Mouse (Mus musculus) kidney, embryonic 14.5 days (tissue): ENCODE measurements at regions not wholly inside any gene's neighbourhood (a gene's known extent, or its start where the extent isn't known, plus 50 kb on each side); places are given as distances from the start of the nearest gene placed in this dataset.

Source experiments
- ATAC-seq: fragments of 200-750 bp; cut with Nextera tagmentation; 2 replicates; pipeline ENCODE4 v1.8.0; 2017; ENCODE audit warnings: moderate number of reproducible peaks, mild to moderate bottlenecking, moderate TSS enrichment, moderate library complexity; ENCODE audit not compliant: low FRiP score, low TSS enrichment
- H3K27ac ChIP-seq: fragments of 300-500 bp; sonication (generic); 2 replicates; pipeline ENCODE4 v1.5.1; 2014; ENCODE audit warnings: low read depth, mild to moderate bottlenecking, low read length, moderate library complexity, mixed read lengths
- H3K27me3 ChIP-seq: fragments of 300-500 bp; sonication (generic); 2 replicates; pipeline ENCODE4 v1.6.1; 2014; ENCODE audit warnings: mild to moderate bottlenecking, low read length; ENCODE audit not compliant: control insufficient read depth, insufficient read depth
- H3K36me3 ChIP-seq: fragments of 300-500 bp; sonication (generic); 2 replicates; pipeline ENCODE4 v1.6.1; 2014; ENCODE audit warnings: low read length, mixed read lengths; ENCODE audit not compliant: control insufficient read depth, insufficient read depth
- H3K4me1 ChIP-seq: fragments of 300-500 bp; sonication (generic); 2 replicates; pipeline ENCODE4 v1.6.1; 2014; ENCODE audit warnings: low read length, mixed read lengths; ENCODE audit not compliant: control insufficient read depth, insufficient read depth
- H3K4me2 ChIP-seq: fragments of 300-500 bp; sonication (generic); replicated peaks from 2 replicates; pipeline ENCODE4 v1.6.1; 2014; ENCODE audit warnings: low read depth, mild to moderate bottlenecking, low read length
- H3K4me3 ChIP-seq: fragments of 300-500 bp; sonication (generic); 2 replicates; pipeline ENCODE4 v1.5.1; 2014; ENCODE audit warnings: mild to moderate bottlenecking, low read length
- H3K9ac ChIP-seq: fragments of 300-500 bp; sonication (generic); 2 replicates; pipeline ENCODE4 v1.6.1; 2014; ENCODE audit warnings: low read depth, mild to moderate bottlenecking, low read length, moderate library complexity
- H3K9me3 ChIP-seq: fragments of 300-500 bp; sonication (generic); 2 replicates; pipeline ENCODE4 v1.6.1; 2016; ENCODE audit warnings: low read length; ENCODE audit not compliant: control insufficient read depth
- WGBS: fragments of 180-500 bp; shearing (Covaris S2); extraction: QIAGEN DNeasy Blood & Tissue Kit; methylation state at CpG from one replicate; pipeline ENCODE4 v1.1.7; 2014; 5-methylcytosine and 5-hydroxymethylcytosine counted together

DNA sequence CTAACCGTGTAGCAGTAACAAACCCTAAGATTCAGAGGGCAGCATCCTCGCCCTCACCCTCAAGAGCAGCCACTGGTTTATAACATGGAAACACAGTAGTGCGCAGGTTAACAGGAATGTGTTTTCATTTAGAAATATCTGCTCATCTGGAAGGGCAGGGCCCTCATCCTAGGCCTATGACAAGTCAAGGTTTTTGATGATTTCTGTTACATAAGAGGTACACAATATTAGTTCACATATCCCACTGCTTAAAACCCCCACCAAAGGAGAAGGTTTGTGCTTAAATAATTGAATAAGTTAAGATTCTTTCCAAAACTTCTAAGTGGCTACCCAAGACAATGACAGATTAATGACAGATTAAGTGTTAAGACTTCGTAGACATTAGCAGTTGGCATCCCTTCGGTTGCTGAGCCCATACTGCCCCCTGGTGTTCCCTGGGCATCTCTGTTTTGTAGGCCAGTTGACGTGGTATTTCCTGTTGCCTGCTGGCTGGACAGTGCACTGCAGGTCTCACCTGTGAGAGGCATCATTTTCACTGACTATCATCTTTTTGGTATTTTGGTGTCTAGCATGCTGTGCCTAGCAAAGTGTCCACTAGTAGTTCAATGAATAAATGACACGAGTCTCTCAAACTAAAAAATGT, 581.2 kb downstream of the Gm19410 start:
- 51% methylated on average over 7 of the region's 7 CpGs for WGBS
- Histone ChIP-seq H3K9me3 (no peaks in the 10 kb centered on the region), H3K27me3 (no peaks in the 10 kb centered on the region), H3K27ac (no peak overlapping the region), H3K4me2 (no peak overlapping the region), H3K36me3 (no peaks in the 10 kb centered on the region), H3K4me3 (no peak overlapping the region), H3K4me1 (peaks cover 6% of the 10 kb centered on the region; the same call in 1 of the 2 replicates), H3K9ac (no peak overlapping the region)
- ATAC-seq, result peak; percentile 81

DNA sequence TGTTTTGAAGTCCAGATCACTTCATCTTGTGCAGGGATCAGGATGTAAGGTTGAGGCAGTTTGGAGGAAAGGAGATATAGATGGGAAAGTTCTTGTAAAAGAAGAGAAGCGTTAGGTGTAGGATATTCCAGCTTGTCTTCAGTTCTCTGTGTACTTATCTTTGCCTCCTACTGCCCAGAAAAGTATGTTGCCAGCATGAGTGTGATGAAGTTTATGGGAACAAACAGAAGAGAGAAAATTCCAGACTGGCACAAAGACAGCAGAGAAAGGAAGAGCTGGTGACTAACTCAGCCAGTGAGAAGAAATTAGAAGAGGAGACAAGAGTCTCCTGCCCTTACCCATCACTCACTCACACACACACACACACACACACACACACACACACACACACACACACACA, 582.5 kb downstream of the Gm19410 start:
- H3K4me2 ChIP-seq, result no peak overlapping the region
- H3K4me1 ChIP-seq, result no peaks in the 10 kb centered on the region
- no peak overlapping the region for H3K27ac ChIP-seq
- H3K36me3 ChIP-seq, result no peaks in the 10 kb centered on the region
- no peak overlapping the region for H3K9ac ChIP-seq
- H3K9me3 ChIP-seq, result no peaks in the 10 kb centered on the region
- no peak for ATAC-seq
- H3K27me3 ChIP-seq, result no peaks in the 10 kb centered on the region
- no peak overlapping the region for H3K4me3 ChIP-seq
- WGBS, result 91% methylated on average over 1 of the region's 1 CpGs

DNA sequence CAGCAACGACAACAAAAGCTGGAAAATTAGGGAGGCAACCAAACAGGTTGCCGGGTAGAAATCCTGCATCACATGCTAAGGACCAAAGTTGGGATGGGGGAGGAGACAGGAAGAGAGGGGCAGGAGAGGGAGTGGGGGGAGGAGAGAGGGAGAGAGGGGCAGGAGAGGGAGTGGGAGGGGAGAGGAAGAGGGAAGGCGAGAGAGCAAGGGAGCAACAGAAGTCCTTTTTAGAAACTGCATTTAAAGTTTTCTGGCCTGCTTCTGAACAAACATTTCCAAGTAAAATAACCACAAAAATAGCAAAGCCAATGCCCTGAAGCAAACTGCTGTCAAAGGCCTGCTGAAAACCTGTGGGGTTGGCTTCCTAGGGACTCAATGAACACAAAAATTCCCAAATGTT, 589.3 kb downstream of the Gm19410 start:
- H3K4me2 ChIP-seq, result no peak overlapping the region
- no peaks in the 10 kb centered on the region for H3K4me1 ChIP-seq
- H3K27me3 ChIP-seq, result no peaks in the 10 kb centered on the region
- no peak overlapping the region for H3K9ac ChIP-seq
- H3K4me3 ChIP-seq, result no peak overlapping the region
- no peaks in the 10 kb centered on the region for H3K9me3 ChIP-seq
- no peaks in the 10 kb centered on the region for H3K36me3 ChIP-seq
- 24% methylated on average over 3 of the region's 3 CpGs for WGBS
- H3K27ac ChIP-seq, result no peak overlapping the region
- ATAC-seq, result no peak

DNA sequence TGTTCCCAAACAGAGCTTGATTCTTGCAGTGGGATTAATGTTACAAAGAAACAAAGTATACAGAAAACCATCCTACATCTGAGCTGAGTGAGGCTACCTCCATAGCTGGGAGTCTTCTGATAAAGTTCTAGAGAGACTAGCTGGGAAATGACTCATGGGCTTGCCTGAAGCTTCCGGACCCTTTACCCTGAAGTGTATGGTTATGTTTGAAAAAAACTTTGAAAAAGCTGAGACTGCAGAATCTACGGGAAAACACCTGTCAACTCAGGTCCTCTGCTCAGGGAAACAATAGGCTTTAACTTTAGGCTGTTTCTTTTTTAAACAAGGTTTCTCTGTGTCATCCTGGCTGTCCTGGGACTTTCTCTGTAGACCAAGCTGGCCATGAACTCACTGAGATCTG, 593.4 kb downstream of the Gm19410 start:
- Histone ChIP-seq H3K4me1 (no peaks in the 10 kb centered on the region), H3K9me3 (no peaks in the 10 kb centered on the region), H3K9ac (no peak overlapping the region), H3K27ac (no peak overlapping the region), H3K4me2 (no peak overlapping the region), H3K4me3 (no peak overlapping the region), H3K36me3 (no peaks in the 10 kb centered on the region), H3K27me3 (no peaks in the 10 kb centered on the region)
- 90% methylated on average over 2 of the region's 2 CpGs for WGBS
- ATAC-seq, result no peak

DNA sequence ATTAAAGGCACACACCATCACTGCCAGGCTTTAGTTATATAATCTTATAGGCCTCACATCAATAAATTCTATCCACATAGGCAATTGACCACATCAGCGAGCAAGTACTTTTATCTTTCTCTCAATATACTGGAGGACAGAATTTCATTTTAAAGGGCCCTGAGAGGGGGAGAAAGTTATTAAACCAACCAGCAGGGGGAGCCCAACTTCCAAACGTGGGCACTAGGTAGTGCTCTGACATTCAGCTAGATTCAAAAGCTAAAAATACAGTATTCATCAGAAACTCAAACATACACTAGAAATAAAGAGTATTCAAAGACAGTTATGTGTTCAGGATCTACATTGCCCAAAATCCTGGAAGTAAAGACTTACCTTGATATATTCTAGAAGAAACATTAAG, 595.7 kb downstream of the Gm19410 start:
- no peak; the same call in 1 of the 2 replicates for ATAC-seq
- 18% methylated on average over 2 of the region's 2 CpGs for WGBS
- H3K36me3 ChIP-seq, result no peaks in the 10 kb centered on the region

DNA sequence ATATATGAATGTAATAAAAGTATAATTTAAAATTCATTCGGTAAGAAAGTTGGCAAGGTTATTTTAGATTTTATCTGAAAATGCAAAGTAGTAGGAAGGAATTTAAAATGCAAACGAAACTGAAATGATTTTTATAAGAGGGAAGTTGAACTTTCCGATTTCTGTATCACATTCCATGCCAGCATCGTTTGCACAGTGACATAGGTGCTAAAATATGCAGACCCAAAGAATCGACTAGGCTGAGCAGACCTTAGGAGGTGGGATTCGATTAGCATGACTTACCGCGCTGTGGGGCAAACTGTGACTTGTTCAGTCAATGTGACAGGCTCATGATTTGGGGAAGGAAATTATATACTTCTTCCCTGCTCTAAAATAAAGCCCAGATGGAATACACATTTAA, 596.2 kb downstream of the Gm19410 start:
- Histone ChIP-seq H3K9me3 (no peaks in the 10 kb centered on the region), H3K27ac (no peak overlapping the region), H3K27me3 (no peaks in the 10 kb centered on the region), H3K9ac (no peak overlapping the region), H3K4me1 (no peaks in the 10 kb centered on the region), H3K4me2 (no peak overlapping the region), H3K36me3 (no peaks in the 10 kb centered on the region), H3K4me3 (no peak overlapping the region)
- no peak for ATAC-seq
- 55% methylated on average over 8 of the region's 8 CpGs for WGBS

More for the DNA sequence above, 595.7 kb downstream of the Gm19410 start:
- Histone ChIP-seq H3K9ac (no peak overlapping the region), H3K4me2 (no peak overlapping the region), H3K27me3 (no peaks in the 10 kb centered on the region), H3K9me3 (no peaks in the 10 kb centered on the region), H3K4me1 (no peaks in the 10 kb centered on the region), H3K27ac (no peak overlapping the region), H3K4me3 (no peak overlapping the region)

DNA sequence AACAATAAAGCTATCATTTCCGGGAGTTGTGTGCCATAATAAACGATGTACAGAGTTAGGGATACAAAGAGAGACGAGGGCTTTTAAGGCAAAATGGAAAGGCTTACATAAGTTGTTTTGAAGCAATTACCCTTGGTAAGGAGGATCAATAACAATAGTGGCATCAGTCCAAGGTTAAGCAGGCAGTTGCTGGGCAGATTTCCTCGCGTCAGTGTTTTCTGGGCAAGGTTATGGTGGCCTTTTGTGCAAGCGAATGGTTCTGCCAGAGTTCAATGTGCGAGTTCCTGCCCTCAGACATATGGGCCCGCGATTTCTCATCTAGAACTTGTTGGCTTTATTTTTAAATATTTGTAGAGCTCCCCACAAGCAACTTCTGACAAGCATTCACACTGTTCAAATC, 597.7 kb downstream of the Gm19410 start:
- no peak for ATAC-seq
- Histone ChIP-seq H3K27ac (no peak overlapping the region), H3K4me3 (no peak overlapping the region), H3K27me3 (no peaks in the 10 kb centered on the region), H3K4me1 (no peaks in the 10 kb centered on the region), H3K9me3 (no peaks in the 10 kb centered on the region), H3K9ac (no peak overlapping the region), H3K4me2 (no peak overlapping the region), H3K36me3 (no peaks in the 10 kb centered on the region)
- 75% methylated on average over 9 of the region's 9 CpGs for WGBS

DNA sequence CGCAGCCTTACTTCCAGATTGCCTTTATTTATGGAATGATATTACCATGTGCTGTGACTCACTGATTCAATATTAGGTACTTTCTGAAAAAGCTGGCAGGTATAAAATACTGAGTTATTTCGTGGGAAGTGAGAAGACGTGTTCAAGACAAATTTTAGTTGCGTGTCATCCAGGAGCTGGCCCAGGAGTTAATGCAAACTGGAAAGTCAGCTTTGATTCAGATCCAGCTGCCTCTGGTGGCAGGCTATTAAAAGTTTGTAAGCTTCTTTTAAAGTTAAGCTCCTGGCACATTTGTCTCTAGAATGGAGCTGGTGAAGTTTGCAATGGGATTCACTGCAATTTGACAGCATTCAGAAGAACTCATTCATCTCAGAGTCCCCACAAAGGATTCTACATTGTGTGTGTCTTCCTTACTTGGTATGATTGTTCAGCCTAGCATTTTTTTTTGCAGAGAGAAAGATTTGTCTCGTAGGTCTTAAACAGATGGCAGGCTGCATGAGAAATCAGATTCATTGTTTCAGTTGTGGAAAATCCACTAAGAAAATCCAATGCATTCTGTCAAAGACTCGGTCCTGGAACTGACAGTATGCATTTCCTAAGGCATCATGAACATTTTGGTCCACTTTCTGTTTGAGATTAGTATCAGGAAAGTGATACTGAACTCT, 599.1 kb downstream of the Gm19410 start:
- H3K36me3 ChIP-seq, result no peaks in the 10 kb centered on the region
- H3K27me3 ChIP-seq, result no peaks in the 10 kb centered on the region
- H3K9me3 ChIP-seq, result no peaks in the 10 kb centered on the region
- H3K4me2 ChIP-seq, result no peak overlapping the region
- no peak overlapping the region for H3K27ac ChIP-seq
- no peak for ATAC-seq
- WGBS, result 82% methylated on average over 6 of the region's 6 CpGs
- H3K9ac ChIP-seq, result no peak overlapping the region
- H3K4me3 ChIP-seq, result no peak overlapping the region
- H3K4me1 ChIP-seq, result no peaks in the 10 kb centered on the region

DNA sequence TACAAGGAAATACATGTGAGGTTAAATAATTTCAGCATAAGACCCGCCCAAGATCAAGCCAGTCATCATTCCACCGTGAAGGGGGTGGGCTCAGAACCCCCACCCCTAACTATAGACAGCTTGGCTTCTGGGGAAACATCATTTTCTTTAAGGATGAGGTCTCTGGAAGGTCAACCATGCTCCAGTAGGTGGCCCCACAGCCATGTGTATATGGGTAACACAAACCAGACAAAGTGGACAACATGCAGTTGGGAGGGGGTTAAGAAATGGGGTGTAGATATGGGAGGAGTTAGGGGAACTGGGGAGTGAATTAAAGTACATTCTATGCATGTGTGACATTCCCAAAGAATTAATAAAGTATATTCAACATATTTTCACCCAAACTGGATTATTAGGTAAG, 600.4 kb downstream of the Gm19410 start:
- Histone ChIP-seq H3K27me3 (no peaks in the 10 kb centered on the region), H3K4me3 (no peak overlapping the region), H3K9ac (no peak overlapping the region), H3K27ac (no peak overlapping the region), H3K4me1 (no peaks in the 10 kb centered on the region), H3K4me2 (no peak overlapping the region), H3K36me3 (no peaks in the 10 kb centered on the region), H3K9me3 (no peaks in the 10 kb centered on the region)
- no peak for ATAC-seq
- WGBS, result 77% methylated on average over 2 of the region's 2 CpGs
